In genomic region chr19:58952236-58952635, GRCm38 (mm10) we compare ENCODE assay signal across 37 mouse cellular contexts. TPM values are rescaled to one million over a fixed set of nuclear protein-coding genes. Genes with fewer than 3 reads are reported as not detected.
"Had no signal": no experiment of that assay in that cellular context is flagged by ENCODE, and none has a peak within 500 bp of the region (broad histone marks: within the 10 kb centered on the region; RNA-seq: fewer than 3 reads in every experiment).

No protein-coding gene starts in this region.

- H3K36me3 ChIP-seq: limb, embryonic 10.5 days; limb, embryonic 12.5 days; limb, embryonic 13.5 days; limb, embryonic 15.5 days; liver, embryonic 12.5 days; liver, embryonic 13.5 days; liver, embryonic 15.5 days; lung, embryonic 15.5 days; midbrain, embryonic 10.5 days; midbrain, embryonic 12.5 days; midbrain, embryonic 13.5 days; midbrain, embryonic 15.5 days; neural tube, embryonic 12.5 days had no signal

- H3K9ac ChIP-seq: limb, embryonic 12.5 days; limb, embryonic 13.5 days; limb, embryonic 15.5 days; liver, embryonic 12.5 days; liver, embryonic 13.5 days; liver, embryonic 14.5 days; liver, embryonic 15.5 days; liver, postnatal 0 days; lung, embryonic 14.5 days; lung, embryonic 15.5 days; midbrain, embryonic 12.5 days; midbrain, embryonic 13.5 days; midbrain, embryonic 15.5 days; neural tube, embryonic 12.5 days had no signal

- H3K4me2 ChIP-seq: limb, embryonic 12.5 days; limb, embryonic 13.5 days; limb, embryonic 15.5 days; liver, embryonic 11.5 days; liver, embryonic 12.5 days; liver, embryonic 13.5 days; liver, embryonic 15.5 days; lung, embryonic 14.5 days; lung, embryonic 15.5 days; midbrain, embryonic 11.5 days; midbrain, embryonic 12.5 days; midbrain, embryonic 13.5 days; midbrain, embryonic 15.5 days; neural tube, embryonic 12.5 days had no signal

- H3K9me3 ChIP-seq: limb, embryonic 10.5 days; limb, embryonic 12.5 days; limb, embryonic 13.5 days; limb, embryonic 15.5 days; liver, embryonic 12.5 days; liver, embryonic 13.5 days; liver, embryonic 15.5 days; lung, embryonic 15.5 days; megakaryocyte, embryonic 14.5 days; midbrain, embryonic 10.5 days; midbrain, embryonic 12.5 days; midbrain, embryonic 13.5 days; midbrain, embryonic 15.5 days; neural tube, embryonic 12.5 days had no signal

- H3K4me3 ChIP-seq: limb, embryonic 10.5 days; limb, embryonic 12.5 days; limb, embryonic 13.5 days; limb, embryonic 15.5 days; liver, embryonic 12.5 days; liver, embryonic 13.5 days; liver, embryonic 15.5 days; lung, embryonic 15.5 days; megakaryocyte, embryonic 14.5 days; midbrain, embryonic 10.5 days; midbrain, embryonic 12.5 days; midbrain, embryonic 13.5 days; midbrain, embryonic 15.5 days; myocyte; neural tube, embryonic 12.5 days had no signal

- ATAC-seq: liver, embryonic 12.5 days; liver, postnatal 0 days; lung, postnatal 0 days; midbrain, embryonic 13.5 days; midbrain, embryonic 15.5 days; midbrain, embryonic 16.5 days had no signal

- DNase-seq: left cerebral cortex, postnatal 4 days; liver; liver, embryonic 13.5 days; liver, postnatal 0 days; lung, adult 18-20 months; lung, adult 2 months; lung, embryonic 14.5 days; lung, postnatal 10 days; lung, postnatal 14 days; lung, postnatal 36 days; lung, postnatal 4 days; midbrain, embryonic 14.5 days had no signal

- H3K4me1 ChIP-seq: limb, embryonic 10.5 days; limb, embryonic 12.5 days; limb, embryonic 13.5 days; limb, embryonic 15.5 days; liver, embryonic 12.5 days; liver, embryonic 13.5 days; liver, embryonic 15.5 days; lung, embryonic 15.5 days; megakaryocyte, embryonic 14.5 days; midbrain, embryonic 10.5 days; midbrain, embryonic 12.5 days; midbrain, embryonic 13.5 days; midbrain, embryonic 15.5 days; neural tube, embryonic 12.5 days had no signal

- H3K27ac ChIP-seq: limb, embryonic 10.5 days; limb, embryonic 12.5 days; limb, embryonic 13.5 days; limb, embryonic 15.5 days; liver, embryonic 12.5 days; liver, embryonic 13.5 days; liver, embryonic 14.5 days; liver, embryonic 15.5 days; lung, embryonic 15.5 days; macrophage; midbrain, embryonic 10.5 days; midbrain, embryonic 12.5 days; midbrain, embryonic 13.5 days; midbrain, embryonic 15.5 days; neural tube, embryonic 12.5 days had no signal

RNA-seq across cellular contexts. Expression of gene Hspa12a, which starts 8.8 kb away (rescaled TPM):
- total RNA-seq: megakaryocyte-erythroid progenitor cell, adult 5-6 weeks had no signal
- polyA plus RNA-seq: macrophage had no signal

RNA-seq across cellular contexts. Expression of gene Eno4, which starts 9.0 kb away (rescaled TPM):
- total RNA-seq: liver, adult 2 months; megakaryocyte progenitor cell, adult 5-6 weeks; megakaryocyte, adult 5-6 weeks; megakaryocyte-erythroid progenitor cell, adult 5-6 weeks; monocyte, adult 5-6 weeks had no signal
- polyA plus RNA-seq: liver, adult 2 months; liver, embryonic 15.5 days; liver, postnatal 0 days; macrophage had no signal
